Mouse (Mus musculus): Measurements from ENCODE around the gene Iffo1. TPM values are rescaled to one million over a fixed set of nuclear protein-coding genes. Genes with fewer than 3 reads are reported as not detected.
A peak's percentile ranks its signal among the peaks of the same experiment; 100 is the strongest.

Gene Iffo1
- polyA plus RNA-seq, 1 experiment from 2014 or later: 13.8 TPM

DNA sequence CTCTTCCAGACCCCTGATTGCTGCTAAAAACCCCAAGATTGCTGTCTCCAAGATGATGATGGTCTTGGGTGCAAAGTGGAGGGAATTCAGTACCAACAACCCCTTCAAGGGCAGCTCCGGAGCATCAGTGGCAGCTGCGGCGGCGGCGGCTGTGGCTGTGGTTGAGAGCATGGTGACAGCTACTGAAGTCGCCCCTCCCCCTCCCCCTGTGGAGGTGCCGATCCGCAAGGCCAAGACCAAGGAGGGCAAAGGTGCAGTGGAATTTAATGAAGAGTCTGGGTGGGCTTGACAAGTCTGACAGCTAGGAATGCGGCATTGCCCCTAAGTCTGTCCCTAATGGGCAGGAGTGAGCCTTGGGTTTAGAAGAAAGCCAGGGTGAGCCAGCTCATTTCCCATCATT is 43.6 kb upstream of the Iffo1 start:
- ATAC-seq (ENCODE audit: insufficient read depth, low FRiP score, low TSS enrichment) (no peak), DNase-seq (ENCODE audit: low spot score) (no peak)
- WGBS: 90% methylated on average over 9 of the region's 9 CpGs
- H3K4me1 ChIP-seq (ENCODE audit: control insufficient read depth, insufficient read depth, low read length): peaks cover 27% of the 10 kb centered on the region
- peaks cover 42% of the 10 kb centered on the region for H3K36me3 ChIP-seq (ENCODE audit: control insufficient read depth, insufficient read depth, low read length)
- H3K27ac ChIP-seq (ENCODE audit: low read depth, low read length): no peak overlapping the region
- no peaks in the 10 kb centered on the region for H3K9me3 ChIP-seq (ENCODE audit: control insufficient read depth, low read length)
- no peak overlapping the region for H3K4me3 ChIP-seq (ENCODE audit: low read depth, low read length)
- H3K9ac ChIP-seq (ENCODE audit: low read length): no peak overlapping the region
- H3K27me3 ChIP-seq (ENCODE audit: control insufficient read depth, insufficient read depth, low read length): no peaks in the 10 kb centered on the region
- H3K4me2 ChIP-seq (ENCODE audit: low read depth): no peak overlapping the region

DNA sequence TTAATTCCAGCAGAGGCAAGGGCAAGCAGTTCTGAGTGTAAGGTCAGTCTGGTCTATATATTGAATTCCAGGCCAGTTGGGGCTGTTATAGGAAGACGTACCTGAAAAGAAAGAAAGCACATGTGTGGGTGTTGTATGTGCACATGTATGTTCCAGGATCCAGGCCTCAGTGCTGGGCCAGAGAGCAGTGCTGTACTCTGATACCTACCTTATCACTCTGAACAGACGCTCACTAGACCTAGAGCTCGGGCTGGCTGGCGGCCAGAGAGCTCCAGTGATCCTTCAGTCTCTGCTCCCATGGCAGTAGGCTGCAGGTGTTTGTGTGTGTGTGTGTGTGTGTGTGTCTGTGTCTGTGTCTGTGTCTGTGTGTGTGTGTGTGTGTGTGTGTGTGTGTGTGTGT is 40.8 kb upstream of the Iffo1 start:
- Histone ChIP-seq H3K36me3 (ENCODE audit: control insufficient read depth, insufficient read depth, low read length) (peaks cover 70% of the 10 kb centered on the region), H3K4me3 (ENCODE audit: low read depth, low read length) (no peak overlapping the region), H3K27me3 (ENCODE audit: control insufficient read depth, insufficient read depth, low read length) (no peaks in the 10 kb centered on the region), H3K4me1 (ENCODE audit: control insufficient read depth, insufficient read depth, low read length) (peaks cover 10% of the 10 kb centered on the region), H3K4me2 (ENCODE audit: low read depth) (no peak overlapping the region), H3K27ac (ENCODE audit: low read depth, low read length) (no peak overlapping the region), H3K9ac (ENCODE audit: low read length) (no peak overlapping the region), H3K9me3 (ENCODE audit: control insufficient read depth, low read length) (no peaks in the 10 kb centered on the region)
- DNase-seq (ENCODE audit: low spot score): no peak
- WGBS: 92% methylated on average over 4 of the region's 4 CpGs
- ATAC-seq (ENCODE audit: insufficient read depth, low FRiP score, low TSS enrichment): no peak

DNA sequence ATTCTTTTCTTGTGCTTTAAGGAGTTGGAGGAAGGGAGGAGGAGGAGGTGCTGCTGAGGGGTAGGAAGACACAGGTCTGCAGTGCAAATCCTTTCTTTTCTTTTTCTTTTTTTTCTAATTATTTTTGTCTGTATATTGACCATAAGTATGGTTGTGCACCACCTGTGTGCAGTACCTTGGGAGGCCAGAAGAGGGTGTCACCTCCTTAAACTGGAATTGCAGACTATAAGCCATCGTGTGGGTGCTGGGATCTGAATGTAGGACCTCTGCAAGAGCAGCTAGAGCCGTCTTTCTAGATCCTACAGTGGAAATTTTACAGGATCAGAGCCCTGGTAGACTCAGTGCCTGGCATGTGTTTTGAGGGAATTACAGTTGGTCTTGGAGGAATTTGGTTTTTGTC is 37.3 kb upstream of the Iffo1 start:
- Histone ChIP-seq H3K36me3 (ENCODE audit: control insufficient read depth, insufficient read depth, low read length) (peaks cover 78% of the 10 kb centered on the region), H3K4me2 (ENCODE audit: low read depth) (no peak overlapping the region), H3K4me3 (ENCODE audit: low read depth, low read length) (no peak overlapping the region), H3K27ac (ENCODE audit: low read depth, low read length) (no peak overlapping the region), H3K9ac (ENCODE audit: low read length) (no peak overlapping the region), H3K27me3 (ENCODE audit: control insufficient read depth, insufficient read depth, low read length) (no peaks in the 10 kb centered on the region), H3K9me3 (ENCODE audit: control insufficient read depth, low read length) (no peaks in the 10 kb centered on the region), H3K4me1 (ENCODE audit: control insufficient read depth, insufficient read depth, low read length) (no peaks in the 10 kb centered on the region)
- no peak for DNase-seq (ENCODE audit: low spot score)
- WGBS: 92% methylated on average over 2 of the region's 2 CpGs
- ATAC-seq (ENCODE audit: insufficient read depth, low FRiP score, low TSS enrichment): no peak

DNA sequence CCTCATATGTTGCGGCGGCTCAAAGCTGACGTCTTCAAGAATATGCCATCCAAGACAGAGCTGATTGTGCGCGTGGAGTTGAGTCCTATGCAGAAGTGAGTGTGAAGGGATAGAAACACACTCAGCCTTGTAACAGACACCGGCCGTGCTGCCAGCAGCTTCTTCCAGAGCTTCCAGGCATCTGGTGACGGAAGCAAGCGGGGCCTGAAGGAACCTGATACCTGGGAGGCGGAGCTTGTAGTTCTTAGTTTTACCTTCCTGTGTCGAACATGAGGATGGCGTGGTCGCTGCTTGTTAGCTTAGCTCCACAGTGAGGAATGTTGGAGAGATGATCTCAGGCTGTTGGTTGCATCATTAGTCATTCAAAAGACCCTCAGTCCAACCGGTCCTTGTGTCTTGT is 35.7 kb upstream of the Iffo1 start:
- no peak overlapping the region for H3K9ac ChIP-seq (ENCODE audit: low read length)
- H3K27me3 ChIP-seq (ENCODE audit: control insufficient read depth, insufficient read depth, low read length): no peaks in the 10 kb centered on the region
- ATAC-seq (ENCODE audit: insufficient read depth, low FRiP score, low TSS enrichment) (no peak), DNase-seq (ENCODE audit: low spot score) (no peak)
- no peak overlapping the region for H3K4me2 ChIP-seq (ENCODE audit: low read depth)
- WGBS: 86% methylated on average over 14 of the region's 14 CpGs
- H3K36me3 ChIP-seq (ENCODE audit: control insufficient read depth, insufficient read depth, low read length): peaks cover 77% of the 10 kb centered on the region
- no peaks in the 10 kb centered on the region for H3K9me3 ChIP-seq (ENCODE audit: control insufficient read depth, low read length)
- H3K27ac ChIP-seq (ENCODE audit: low read depth, low read length): no peak overlapping the region
- no peaks in the 10 kb centered on the region for H3K4me1 ChIP-seq (ENCODE audit: control insufficient read depth, insufficient read depth, low read length)
- no peak overlapping the region for H3K4me3 ChIP-seq (ENCODE audit: low read depth, low read length)

DNA sequence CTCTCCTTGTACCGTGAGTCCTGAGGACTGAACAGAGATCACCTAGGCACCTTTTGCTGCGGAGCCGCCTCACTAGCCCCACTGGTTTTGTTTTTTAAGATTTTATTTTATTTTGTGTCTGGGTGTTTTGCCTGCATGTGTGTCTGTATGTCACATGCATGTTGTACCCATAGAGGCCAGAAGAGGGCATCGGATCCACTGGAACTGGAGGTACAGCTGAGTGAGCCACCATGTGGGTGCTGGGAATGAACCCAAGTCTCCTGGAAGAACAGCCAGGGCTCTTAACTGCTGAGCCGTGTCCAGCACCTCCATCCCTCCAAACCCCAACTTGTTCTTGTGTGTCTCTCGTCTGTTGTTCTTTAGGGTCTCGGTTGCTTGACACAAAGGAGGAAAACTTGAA is 34.1 kb upstream of the Iffo1 start:
- Histone ChIP-seq H3K9ac (ENCODE audit: low read length) (no peak overlapping the region), H3K4me3 (ENCODE audit: low read depth, low read length) (no peak overlapping the region), H3K27ac (ENCODE audit: low read depth, low read length) (no peak overlapping the region), H3K9me3 (ENCODE audit: control insufficient read depth, low read length) (no peaks in the 10 kb centered on the region), H3K4me1 (ENCODE audit: control insufficient read depth, insufficient read depth, low read length) (no peaks in the 10 kb centered on the region), H3K36me3 (ENCODE audit: control insufficient read depth, insufficient read depth, low read length) (peaks cover 66% of the 10 kb centered on the region), H3K27me3 (ENCODE audit: control insufficient read depth, insufficient read depth, low read length) (no peaks in the 10 kb centered on the region), H3K4me2 (ENCODE audit: low read depth) (no peak overlapping the region)
- ATAC-seq (ENCODE audit: insufficient read depth, low FRiP score, low TSS enrichment) (no peak), DNase-seq (ENCODE audit: low spot score) (peak; percentile 45)
- WGBS: 94% methylated on average over 7 of the region's 7 CpGs

DNA sequence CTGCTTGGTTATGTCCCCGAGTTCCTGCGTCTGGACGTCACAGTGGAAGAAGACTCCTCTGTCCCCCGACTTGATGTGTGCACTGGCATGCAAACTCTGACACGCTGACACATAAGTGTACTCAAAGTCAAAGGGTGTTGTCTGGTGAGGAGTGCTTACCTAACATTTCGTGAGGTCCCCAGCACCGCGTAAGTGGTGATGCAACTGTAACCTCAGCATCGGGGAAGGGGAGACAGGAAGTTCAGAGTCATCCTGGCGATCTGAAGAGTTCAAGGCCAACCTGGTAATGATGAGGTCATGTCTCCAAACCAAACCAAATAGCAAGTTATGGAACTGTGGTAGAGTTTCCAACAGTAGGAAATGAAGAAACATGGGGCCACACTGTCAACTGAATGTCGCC is 32.5 kb upstream of the Iffo1 start:
- WGBS: 96% methylated on average over 11 of the region's 11 CpGs
- no peak overlapping the region for H3K4me2 ChIP-seq (ENCODE audit: low read depth)
- DNase-seq (ENCODE audit: low spot score) (no peak), ATAC-seq (ENCODE audit: insufficient read depth, low FRiP score, low TSS enrichment) (no peak)
- H3K4me1 ChIP-seq (ENCODE audit: control insufficient read depth, insufficient read depth, low read length): no peaks in the 10 kb centered on the region
- no peak overlapping the region for H3K27ac ChIP-seq (ENCODE audit: low read depth, low read length)
- H3K27me3 ChIP-seq (ENCODE audit: control insufficient read depth, insufficient read depth, low read length): no peaks in the 10 kb centered on the region
- H3K9me3 ChIP-seq (ENCODE audit: control insufficient read depth, low read length): no peaks in the 10 kb centered on the region
- no peak overlapping the region for H3K4me3 ChIP-seq (ENCODE audit: low read depth, low read length)
- H3K36me3 ChIP-seq (ENCODE audit: control insufficient read depth, insufficient read depth, low read length): peaks cover 60% of the 10 kb centered on the region
- no peak overlapping the region for H3K9ac ChIP-seq (ENCODE audit: low read length)

DNA sequence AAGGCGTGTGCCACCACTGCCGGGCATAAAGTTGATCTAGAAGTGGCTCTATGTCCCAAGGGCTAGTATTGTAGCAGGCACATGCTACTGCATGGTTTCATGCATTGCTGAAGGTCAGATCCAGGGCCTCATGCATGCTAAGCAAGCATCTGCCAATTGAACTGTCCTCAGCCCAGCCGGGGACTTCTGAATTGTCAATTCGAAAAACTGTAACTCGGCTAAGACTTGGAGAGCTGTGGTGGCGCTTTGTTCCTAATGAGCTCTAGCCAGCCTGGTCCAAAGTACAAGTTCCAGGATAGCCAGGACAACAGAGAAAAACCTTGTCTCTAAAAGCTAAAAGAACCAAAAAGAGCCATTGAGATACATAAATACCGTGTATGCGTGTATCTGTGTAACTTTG is 25.7 kb upstream of the Iffo1 start:
- peaks cover 48% of the 10 kb centered on the region for H3K36me3 ChIP-seq (ENCODE audit: control insufficient read depth, insufficient read depth, low read length)
- H3K27me3 ChIP-seq (ENCODE audit: control insufficient read depth, insufficient read depth, low read length): no peaks in the 10 kb centered on the region
- no peak overlapping the region for H3K9ac ChIP-seq (ENCODE audit: low read length)
- DNase-seq (ENCODE audit: low spot score) (no peak), ATAC-seq (ENCODE audit: insufficient read depth, low FRiP score, low TSS enrichment) (no peak)
- no peak overlapping the region for H3K4me2 ChIP-seq (ENCODE audit: low read depth)
- H3K4me1 ChIP-seq (ENCODE audit: control insufficient read depth, insufficient read depth, low read length): no peaks in the 10 kb centered on the region
- H3K4me3 ChIP-seq (ENCODE audit: low read depth, low read length): no peak overlapping the region
- 93% methylated on average over 8 of the region's 8 CpGs for WGBS
- H3K27ac ChIP-seq (ENCODE audit: low read depth, low read length): no peak overlapping the region
- no peaks in the 10 kb centered on the region for H3K9me3 ChIP-seq (ENCODE audit: control insufficient read depth, low read length)

DNA sequence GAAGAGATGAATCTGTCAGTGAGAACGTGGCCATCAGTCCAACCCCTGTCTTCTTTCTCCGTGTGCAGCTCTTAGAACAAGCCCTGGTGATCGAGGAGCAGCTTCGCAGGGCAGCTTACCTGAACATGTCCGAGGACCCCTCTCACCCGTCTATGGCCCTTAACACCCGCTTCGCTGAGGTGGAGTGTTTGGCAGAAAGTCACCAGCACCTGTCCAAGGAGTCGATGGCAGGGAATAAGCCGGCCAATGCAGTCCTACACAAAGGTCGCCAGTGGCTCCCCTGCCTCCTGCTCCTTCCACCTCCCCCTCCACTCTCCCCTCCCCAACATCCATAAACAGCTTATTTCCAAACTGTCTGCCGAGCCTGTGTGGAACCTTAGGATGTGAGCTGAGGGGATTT is 16.3 kb upstream of the Iffo1 start:
- H3K36me3 ChIP-seq (ENCODE audit: control insufficient read depth, insufficient read depth, low read length): peaks cover 32% of the 10 kb centered on the region
- peaks cover 7% of the 10 kb centered on the region for H3K4me1 ChIP-seq (ENCODE audit: control insufficient read depth, insufficient read depth, low read length)
- H3K9me3 ChIP-seq (ENCODE audit: control insufficient read depth, low read length): no peaks in the 10 kb centered on the region
- 94% methylated on average over 12 of the region's 12 CpGs for WGBS
- no peak for DNase-seq (ENCODE audit: low spot score)
- H3K4me2 ChIP-seq (ENCODE audit: low read depth): no peak overlapping the region
- H3K9ac ChIP-seq (ENCODE audit: low read length): no peak overlapping the region
- no peaks in the 10 kb centered on the region for H3K27me3 ChIP-seq (ENCODE audit: control insufficient read depth, insufficient read depth, low read length)
- no peak for ATAC-seq (ENCODE audit: insufficient read depth, low FRiP score, low TSS enrichment)
- H3K4me3 ChIP-seq (ENCODE audit: low read depth, low read length): no peak overlapping the region
- no peak overlapping the region for H3K27ac ChIP-seq (ENCODE audit: low read depth, low read length)

DNA sequence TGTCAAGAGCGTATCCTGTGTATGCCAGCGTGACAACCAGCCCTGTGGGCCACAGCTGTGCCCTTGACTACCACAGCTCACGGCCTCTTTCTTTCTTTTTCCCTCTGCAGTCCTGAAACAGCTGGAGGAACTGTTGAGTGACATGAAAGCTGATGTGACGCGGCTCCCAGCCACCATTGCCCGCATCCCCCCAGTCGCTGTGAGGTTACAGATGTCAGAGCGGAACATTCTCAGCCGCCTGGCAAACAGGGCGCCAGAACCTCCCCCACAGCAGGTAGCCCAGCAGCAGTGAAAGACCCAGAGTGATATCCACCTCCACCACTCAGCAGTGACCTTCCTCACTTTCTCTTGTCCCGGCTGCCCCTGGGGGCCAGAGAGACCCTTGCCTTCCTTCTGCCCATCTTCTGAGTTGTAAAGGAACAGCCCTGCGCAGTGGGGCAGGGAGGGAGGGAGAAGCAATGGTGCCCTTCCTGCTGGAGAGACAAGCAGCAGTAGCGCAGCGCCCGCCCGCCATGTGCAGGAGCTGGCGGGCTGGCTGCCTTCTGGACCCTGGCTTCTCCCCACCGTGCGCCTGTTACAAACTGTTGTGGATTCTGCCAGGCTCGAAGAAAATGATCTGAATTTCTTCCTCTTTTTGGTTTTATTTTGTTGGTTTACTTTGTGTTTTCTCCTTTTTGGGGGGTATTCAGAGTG is 15.2 kb upstream of the Iffo1 start:
- Histone ChIP-seq H3K27me3 (ENCODE audit: control insufficient read depth, insufficient read depth, low read length) (no peaks in the 10 kb centered on the region), H3K36me3 (ENCODE audit: control insufficient read depth, insufficient read depth, low read length) (peaks cover 24% of the 10 kb centered on the region), H3K4me3 (ENCODE audit: low read depth, low read length) (no peak overlapping the region), H3K9me3 (ENCODE audit: control insufficient read depth, low read length) (no peaks in the 10 kb centered on the region), H3K9ac (ENCODE audit: low read length) (no peak overlapping the region), H3K4me2 (ENCODE audit: low read depth) (no peak overlapping the region), H3K4me1 (ENCODE audit: control insufficient read depth, insufficient read depth, low read length) (peaks cover 7% of the 10 kb centered on the region), H3K27ac (ENCODE audit: low read depth, low read length) (no peak overlapping the region)
- ATAC-seq (ENCODE audit: insufficient read depth, low FRiP score, low TSS enrichment): no peak
- 88% methylated on average over 20 of the region's 20 CpGs for WGBS
- DNase-seq (ENCODE audit: low spot score): no peak
